Mouse (Mus musculus): ENCODE data around the gene Tjp3. TPM values are rescaled to one million over a fixed set of nuclear protein-coding genes. Genes with fewer than 3 reads are reported as not detected.

Gene Tjp3
- polyA plus RNA-seq, 1 experiment from 2014 or later = 9.2 TPM

DNA sequence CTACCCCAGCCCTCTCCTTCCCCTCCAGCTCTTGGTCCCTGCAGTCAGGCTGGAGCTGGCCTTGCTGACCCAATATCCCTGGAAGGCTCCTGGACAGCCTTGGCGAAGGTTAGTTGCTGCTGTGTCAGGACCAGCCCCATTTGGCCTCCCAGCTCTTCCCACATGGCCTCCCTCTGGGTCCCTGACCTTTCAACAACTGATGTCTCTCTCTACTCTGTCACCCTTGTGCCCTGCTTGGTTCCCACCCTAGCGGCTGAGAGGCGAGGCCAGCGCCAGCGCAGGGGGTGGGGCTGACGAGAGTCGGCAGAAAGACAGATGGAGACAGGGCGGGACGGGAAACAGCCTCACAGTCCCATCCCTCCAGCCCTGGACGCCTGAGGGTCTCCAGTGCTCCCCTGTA is 37.0 kb upstream of the Tjp3 start, which contains the start of gene Tbxa2r:
Gene Tbxa2r (plus strand): TSS at position 346 of the 400 bp plus-strand sequence.
- Histone ChIP-seq H3K27ac (ENCODE audit: low read length) (no peak within 1 kb of the TSS), H3K4me3 (ENCODE audit: low read depth, low read length) (no peak within 1 kb of the TSS), H3K4me1 (ENCODE audit: control insufficient read depth, insufficient read depth, low read length) (no peaks in the 10 kb centered on the region), H3K27me3 (ENCODE audit: control insufficient read depth, insufficient read depth, low read depth, low read length) (peaks cover 16% of the 10 kb centered on the region), H3K4me2 (ENCODE audit: low read length) (no peak within 1 kb of the TSS), H3K36me3 (ENCODE audit: control insufficient read depth, insufficient read depth, low read length) (peaks cover 31% of the 10 kb centered on the region), H3K9ac (ENCODE audit: low read depth, low read length) (0 out of 2 replicates have a peak within 1 kb of the TSS, but pooled peaks have one; percentile 20), H3K9me3 (replicated peaks; ENCODE audit: control insufficient read depth, low read length, poor library complexity, severe bottlenecking) (no peaks in the 10 kb centered on the region)
- WGBS = 21% methylated on average over 4 of the region's 10 CpGs
- ATAC-seq = no peak

- Histone ChIP-seq H3K4me2 (ENCODE audit: low read length) (no peak overlapping the region), H3K27ac (ENCODE audit: low read length) (no peak overlapping the region), H3K9ac (ENCODE audit: low read depth, low read length) (no peak overlapping the region), H3K27me3 (ENCODE audit: control insufficient read depth, insufficient read depth, low read depth, low read length) (peaks cover 11% of the 10 kb centered on the region), H3K4me3 (ENCODE audit: low read depth, low read length) (no peak overlapping the region), H3K36me3 (ENCODE audit: control insufficient read depth, insufficient read depth, low read length) (peaks cover 35% of the 10 kb centered on the region), H3K4me1 (ENCODE audit: control insufficient read depth, insufficient read depth, low read length) (no peaks in the 10 kb centered on the region), H3K9me3 (replicated peaks; ENCODE audit: control insufficient read depth, low read length, poor library complexity, severe bottlenecking) (no peaks in the 10 kb centered on the region)
- WGBS = 77% methylated on average over 2 of the region's 2 CpGs
- no peak for ATAC-seq
Measured at GRCm38 (mm10) chr10:81327959-81328358, 36.6 kb upstream of the Tjp3 start.

DNA sequence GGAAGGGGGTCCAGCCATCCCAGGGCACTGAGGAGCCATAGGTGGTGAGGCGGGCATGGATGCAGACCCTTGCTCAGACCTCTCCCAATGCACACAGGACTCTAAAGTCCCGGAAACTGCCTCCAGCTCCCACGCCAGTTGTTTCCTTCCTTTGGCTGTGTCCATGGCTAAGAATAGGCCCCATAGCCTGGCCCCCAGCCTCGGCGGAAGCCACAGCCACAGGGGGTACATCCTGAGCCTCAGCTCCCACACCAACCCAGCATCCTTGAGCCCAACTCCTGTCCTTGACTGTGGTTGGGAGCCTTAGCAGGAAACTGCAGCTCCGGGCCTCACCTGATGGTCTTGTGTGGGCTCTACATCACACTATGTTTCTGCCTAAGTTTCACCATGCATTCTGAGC is 35.5 kb upstream of the Tjp3 start:
- H3K36me3 ChIP-seq (ENCODE audit: control insufficient read depth, insufficient read depth, low read length) = peaks cover 40% of the 10 kb centered on the region
- H3K4me1 ChIP-seq (ENCODE audit: control insufficient read depth, insufficient read depth, low read length) = peaks cover 5% of the 10 kb centered on the region

GRCm38 (mm10) chr10:81325781-81326180 is 34.4 kb upstream of the Tjp3 start:
- WGBS = 94% methylated on average over 18 of the region's 18 CpGs
- peaks cover 40% of the 10 kb centered on the region for H3K36me3 ChIP-seq (ENCODE audit: control insufficient read depth, insufficient read depth, low read length)

More for the DNA sequence above, 35.5 kb upstream of the Tjp3 start:
- WGBS = 92% methylated on average over 6 of the region's 6 CpGs
- Histone ChIP-seq H3K27ac (ENCODE audit: low read length) (no peak overlapping the region), H3K27me3 (ENCODE audit: control insufficient read depth, insufficient read depth, low read depth, low read length) (peaks cover 3% of the 10 kb centered on the region; the same call in 1 of the 2 replicates), H3K9me3 (replicated peaks; ENCODE audit: control insufficient read depth, low read length, poor library complexity, severe bottlenecking) (no peaks in the 10 kb centered on the region), H3K4me3 (ENCODE audit: low read depth, low read length) (no peak overlapping the region), H3K4me2 (ENCODE audit: low read length) (no peak overlapping the region), H3K9ac (ENCODE audit: low read depth, low read length) (no peak overlapping the region)
- ATAC-seq = no peak

DNA sequence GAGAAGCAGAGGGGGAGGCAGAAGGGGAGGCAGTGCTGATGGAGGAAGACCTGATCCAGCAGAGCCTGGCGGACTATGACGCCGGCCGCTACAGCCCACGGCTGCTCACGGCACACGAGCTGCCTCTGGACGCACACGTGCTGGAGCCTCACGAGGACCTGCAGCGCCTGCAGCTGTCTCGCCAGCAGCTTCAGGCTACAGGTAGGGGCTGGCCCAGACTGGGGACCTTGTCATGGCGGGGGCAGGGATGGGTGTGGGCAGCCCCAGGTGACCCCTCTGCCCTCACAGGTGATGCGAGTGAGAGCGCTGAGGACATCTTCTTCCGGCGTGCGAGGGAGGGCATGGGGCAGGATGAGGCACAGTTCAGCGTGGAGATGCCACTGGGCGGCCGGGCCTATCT is 33.8 kb upstream of the Tjp3 start:
- no peak overlapping the region for H3K4me3 ChIP-seq (ENCODE audit: low read depth, low read length)
- no peak overlapping the region for H3K9ac ChIP-seq (ENCODE audit: low read depth, low read length)
- ATAC-seq = no peak
- WGBS = 96% methylated on average over 21 of the region's 21 CpGs
- H3K36me3 ChIP-seq (ENCODE audit: control insufficient read depth, insufficient read depth, low read length) = peaks cover 40% of the 10 kb centered on the region
- no peak overlapping the region for H3K4me2 ChIP-seq (ENCODE audit: low read length)
- peaks cover 9% of the 10 kb centered on the region for H3K4me1 ChIP-seq (ENCODE audit: control insufficient read depth, insufficient read depth, low read length)
- H3K27me3 ChIP-seq (ENCODE audit: control insufficient read depth, insufficient read depth, low read depth, low read length) = no peaks in the 10 kb centered on the region
- no peaks in the 10 kb centered on the region for H3K9me3 ChIP-seq (replicated peaks; ENCODE audit: control insufficient read depth, low read length, poor library complexity, severe bottlenecking)
- no peak overlapping the region for H3K27ac ChIP-seq (ENCODE audit: low read length)

More at GRCm38 (mm10) chr10:81325781-81326180, 34.4 kb upstream of the Tjp3 start:
- no peak for ATAC-seq
- H3K4me2 ChIP-seq (ENCODE audit: low read length) = no peak overlapping the region
- no peaks in the 10 kb centered on the region for H3K27me3 ChIP-seq (ENCODE audit: control insufficient read depth, insufficient read depth, low read depth, low read length)
- H3K4me1 ChIP-seq (ENCODE audit: control insufficient read depth, insufficient read depth, low read length) = peaks cover 9% of the 10 kb centered on the region
- H3K9ac ChIP-seq (ENCODE audit: low read depth, low read length) = no peak overlapping the region
- H3K27ac ChIP-seq (ENCODE audit: low read length) = no peak overlapping the region
- no peaks in the 10 kb centered on the region for H3K9me3 ChIP-seq (replicated peaks; ENCODE audit: control insufficient read depth, low read length, poor library complexity, severe bottlenecking)
- no peak overlapping the region for H3K4me3 ChIP-seq (ENCODE audit: low read depth, low read length)

- no peak overlapping the region for H3K4me3 ChIP-seq (ENCODE audit: low read depth, low read length)
- H3K9me3 ChIP-seq (replicated peaks; ENCODE audit: control insufficient read depth, low read length, poor library complexity, severe bottlenecking) = no peaks in the 10 kb centered on the region
- no peak for ATAC-seq
- H3K4me2 ChIP-seq (ENCODE audit: low read length) = no peak overlapping the region
- no peaks in the 10 kb centered on the region for H3K27me3 ChIP-seq (ENCODE audit: control insufficient read depth, insufficient read depth, low read depth, low read length)
- no peak overlapping the region for H3K9ac ChIP-seq (ENCODE audit: low read depth, low read length)
- H3K27ac ChIP-seq (ENCODE audit: low read length) = no peak overlapping the region
- 95% methylated on average over 18 of the region's 18 CpGs for WGBS
- H3K36me3 ChIP-seq (ENCODE audit: control insufficient read depth, insufficient read depth, low read length) = peaks cover 40% of the 10 kb centered on the region
- peaks cover 20% of the 10 kb centered on the region for H3K4me1 ChIP-seq (ENCODE audit: control insufficient read depth, insufficient read depth, low read length)
Measured at GRCm38 (mm10) chr10:81323791-81324530, 32.6 kb upstream of the Tjp3 start.

DNA sequence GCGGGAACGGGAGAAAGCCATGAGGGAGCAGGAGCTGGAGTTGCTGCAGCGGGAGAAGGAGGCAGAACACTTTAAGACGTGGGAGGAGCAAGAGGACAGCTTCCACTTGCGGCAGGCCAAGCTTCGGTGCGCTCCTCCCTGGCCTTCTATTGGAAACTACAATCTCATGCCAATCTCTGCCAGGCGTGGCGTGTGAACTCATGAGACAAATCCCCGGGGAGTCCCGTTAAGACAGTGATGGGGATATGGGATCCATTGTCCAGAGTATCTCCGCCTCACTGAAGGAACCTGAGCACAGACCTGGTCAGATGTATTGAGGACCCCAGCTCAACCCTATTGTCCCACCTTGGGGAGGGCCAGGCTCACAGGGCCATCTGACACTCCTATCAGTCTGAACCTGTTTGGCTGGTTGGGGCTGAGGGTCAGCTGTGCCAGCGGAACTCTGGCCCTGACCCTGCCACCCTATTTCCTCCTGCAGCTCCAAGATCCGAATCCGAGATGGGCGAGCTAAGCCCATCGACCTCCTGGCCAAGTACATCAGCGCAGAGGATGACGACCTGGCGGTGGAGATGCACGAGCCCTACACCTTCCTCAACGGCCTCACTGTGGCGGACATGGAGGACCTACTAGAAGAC is 31.9 kb upstream of the Tjp3 start:
- Histone ChIP-seq H3K36me3 (ENCODE audit: control insufficient read depth, insufficient read depth, low read length) (peaks cover 43% of the 10 kb centered on the region), H3K9ac (ENCODE audit: low read depth, low read length) (no peak overlapping the region), H3K9me3 (replicated peaks; ENCODE audit: control insufficient read depth, low read length, poor library complexity, severe bottlenecking) (no peaks in the 10 kb centered on the region), H3K4me1 (ENCODE audit: control insufficient read depth, insufficient read depth, low read length) (peaks cover 21% of the 10 kb centered on the region), H3K4me3 (ENCODE audit: low read depth, low read length) (no peak overlapping the region), H3K27me3 (ENCODE audit: control insufficient read depth, insufficient read depth, low read depth, low read length) (no peaks in the 10 kb centered on the region), H3K27ac (ENCODE audit: low read length) (no peak overlapping the region), H3K4me2 (ENCODE audit: low read length) (no peak overlapping the region)
- no peak for ATAC-seq
- 93% methylated on average over 23 of the region's 23 CpGs for WGBS

- 95% methylated on average over 27 of the region's 27 CpGs for WGBS
Measured at GRCm38 (mm10) chr10:81322444-81322843, 31.1 kb upstream of the Tjp3 start.

DNA sequence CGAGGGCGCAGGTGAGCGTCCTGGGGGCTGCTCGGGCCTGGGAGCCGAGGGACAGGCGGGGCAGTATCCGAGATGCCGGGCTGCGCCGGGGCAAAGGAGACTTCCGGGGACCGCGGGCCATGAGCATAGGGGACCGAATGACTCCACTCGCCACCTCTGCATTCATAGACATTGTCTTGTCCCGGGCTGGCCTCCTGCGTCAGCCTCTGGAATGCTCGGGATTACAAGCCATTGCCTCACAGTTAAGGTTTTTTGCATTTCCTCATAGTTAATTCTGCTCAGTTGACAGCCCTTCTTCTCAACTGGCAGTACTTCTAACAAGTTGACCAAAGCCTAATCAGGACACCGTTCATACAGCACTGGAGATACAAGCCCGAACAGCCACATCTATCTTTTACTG is 30.1 kb upstream of the Tjp3 start:
- Histone ChIP-seq H3K4me2 (ENCODE audit: low read length) (peak overlapping the region; percentile 68), H3K9me3 (replicated peaks; ENCODE audit: control insufficient read depth, low read length, poor library complexity, severe bottlenecking) (no peaks in the 10 kb centered on the region), H3K4me3 (ENCODE audit: low read depth, low read length) (peak overlapping the region; percentile 78), H3K36me3 (ENCODE audit: control insufficient read depth, insufficient read depth, low read length) (peaks cover 43% of the 10 kb centered on the region), H3K4me1 (ENCODE audit: control insufficient read depth, insufficient read depth, low read length) (peaks cover 21% of the 10 kb centered on the region), H3K27ac (ENCODE audit: low read length) (peak overlapping the region; percentile 88), H3K27me3 (ENCODE audit: control insufficient read depth, insufficient read depth, low read depth, low read length) (no peaks in the 10 kb centered on the region), H3K9ac (ENCODE audit: low read depth, low read length) (peak overlapping the region; percentile 77)
- peak; percentile 3 for ATAC-seq
- WGBS = 3% methylated on average over 19 of the region's 20 CpGs

More at GRCm38 (mm10) chr10:81322444-81322843, 31.1 kb upstream of the Tjp3 start:
- Histone ChIP-seq H3K4me1 (ENCODE audit: control insufficient read depth, insufficient read depth, low read length) (peaks cover 21% of the 10 kb centered on the region), H3K9ac (ENCODE audit: low read depth, low read length) (no peak overlapping the region), H3K36me3 (ENCODE audit: control insufficient read depth, insufficient read depth, low read length) (peaks cover 44% of the 10 kb centered on the region), H3K4me2 (ENCODE audit: low read length) (no peak overlapping the region; the same call in 1 of the 2 replicates), H3K9me3 (replicated peaks; ENCODE audit: control insufficient read depth, low read length, poor library complexity, severe bottlenecking) (no peaks in the 10 kb centered on the region), H3K27me3 (ENCODE audit: control insufficient read depth, insufficient read depth, low read depth, low read length) (no peaks in the 10 kb centered on the region), H3K4me3 (ENCODE audit: low read depth, low read length) (no peak overlapping the region), H3K27ac (ENCODE audit: low read length) (no peak overlapping the region)
- ATAC-seq = no peak
